Comparison of ENCODE assay signal across 19 mouse cellular contexts in genomic region chr17:88341599-88341998, GRCm38 (mm10).
A peak's percentile ranks its signal among the peaks of the same experiment; 100 is the strongest.
DNase-seq lines count a peak whose midpoint lies in the region; ATAC-seq and TF ChIP-seq lines count a peak whose summit lies in the region.
"Had no signal": no experiment of that assay in that cellular context is flagged by ENCODE, and none has a peak within 500 bp of the region (broad histone marks: within the 10 kb centered on the region; RNA-seq: fewer than 3 reads in every experiment).

No protein-coding gene starts in this region.

- DNase-seq in liver, adult 2 months (ENCODE audit: extremely low read depth, low read depth, low spot score), result peak; percentile 48
- no peak for DNase-seq in MEL (ENCODE audit: low read depth, low spot score)
- DNase-seq in skeletal muscle tissue, adult 2 months (ENCODE audit: low read depth, low spot score), result peak; percentile 42
- DNase-seq in hindbrain, embryonic 14.5 days (ENCODE audit: low spot score), result no peak
- DNase-seq in left cerebral cortex, adult 18-20 months (ENCODE audit: low spot score in 2 of 2), result no peak
- DNase-seq: forebrain, postnatal 0 days; gastrocnemius, postnatal 36 days; heart, postnatal 4 days; kidney, adult 11 months; layer of hippocampus, adult 9-11 months; liver, embryonic 13.5 days; midbrain, embryonic 14.5 days; spleen, adult 18-20 months had no signal

- no peak for TF ChIP-seq POLR2A in liver, adult 2 months (IDR thresholded peaks at IDR 0.05; ENCODE audit: extremely low read depth, insufficient read depth, low read length)
- no peak for TF ChIP-seq POLR2A in MEL (IDR thresholded peaks at IDR 0.05; ENCODE audit: control insufficient read depth in 1 of 2, insufficient read depth in 1 of 2, low read depth in 1 of 2, low read length in 2 of 2, poor library complexity in 1 of 2)

- no peaks in the 10 kb centered on the region; the same call in 1 of the 2 replicates for H3K4me1 ChIP-seq in liver, adult 2 months (ENCODE audit: control insufficient read depth, insufficient read depth, low read length)
- H3K4me1 ChIP-seq in liver, embryonic 12.5 days, result no peaks in the 10 kb centered on the region
- no peaks in the 10 kb centered on the region for H3K4me1 ChIP-seq in MEL (ENCODE audit: control insufficient read depth in 1 of 2, insufficient read depth in 2 of 2, low read length in 2 of 2)
- no peaks in the 10 kb centered on the region for H3K4me1 ChIP-seq in hindbrain, embryonic 14.5 days (replicated peaks; ENCODE audit: control insufficient read depth, insufficient read depth, low read length)
- H3K4me1 ChIP-seq: forebrain, embryonic 10.5 days; limb, embryonic 10.5 days; liver, embryonic 13.5 days; megakaryocyte, embryonic 14.5 days; neural tube, embryonic 15.5 days had no signal

- TF ChIP-seq RAD21 in MEL (IDR thresholded peaks at IDR 0.05; ENCODE audit: low read depth, low read length), result no peak

- no peak overlapping the region for H3K9ac ChIP-seq in liver, adult 2 months (ENCODE audit: low read depth, low read length)
- no peak overlapping the region for H3K9ac ChIP-seq in liver, embryonic 12.5 days
- H3K9ac ChIP-seq in MEL (ENCODE audit: control insufficient read depth, low read depth, low read length, poor library complexity, severe bottlenecking), result no peak overlapping the region
- H3K9ac ChIP-seq in hindbrain, embryonic 14.5 days, result no peak overlapping the region
- H3K9ac ChIP-seq: forebrain, postnatal 0 days; liver, embryonic 13.5 days; neural tube, embryonic 15.5 days had no signal

- no peak for ATAC-seq in liver, embryonic 12.5 days
- peak; percentile 96 for ATAC-seq in common myeloid progenitor, adult 5-6 weeks (replicated peaks; ENCODE audit: low read depth, poor library complexity, severe bottlenecking)
- ATAC-seq in hindbrain, embryonic 14.5 days (ENCODE audit: low FRiP score), result no peak
- ATAC-seq: forebrain, postnatal 0 days had no signal

- H3K27ac ChIP-seq in liver, adult 2 months (replicated peaks; ENCODE audit: insufficient read depth, low read depth, low read length), result no peak overlapping the region
- H3K27ac ChIP-seq in liver, embryonic 12.5 days, result no peak overlapping the region
- H3K27ac ChIP-seq in MEL (ENCODE audit: control insufficient read depth, low read depth, low read length), result no peak overlapping the region
- no peak overlapping the region for H3K27ac ChIP-seq in hindbrain, embryonic 14.5 days
- H3K27ac ChIP-seq: forebrain, embryonic 10.5 days; limb, embryonic 10.5 days; liver, embryonic 13.5 days; neural tube, embryonic 15.5 days had no signal

- TF ChIP-seq EP300 in MEL (IDR thresholded peaks at IDR 0.05; ENCODE audit: low read depth in 1 of 2, low read length in 2 of 2), result no peak

- H3K27me3 ChIP-seq in liver, adult 2 months (ENCODE audit: control insufficient read depth, insufficient read depth, low read length), result no peaks in the 10 kb centered on the region
- no peaks in the 10 kb centered on the region for H3K27me3 ChIP-seq in liver, embryonic 12.5 days (replicated peaks)
- no peaks in the 10 kb centered on the region; a peak in 1 of 4 replicates for H3K27me3 ChIP-seq in MEL (ENCODE audit: control insufficient read depth in 1 of 2, insufficient read depth in 2 of 2, low read length in 2 of 2)
- H3K27me3 ChIP-seq in hindbrain, embryonic 14.5 days (ENCODE audit: control insufficient read depth, insufficient read depth, low read length), result no peaks in the 10 kb centered on the region
- H3K27me3 ChIP-seq: liver, embryonic 13.5 days; megakaryocyte, embryonic 14.5 days; neural tube, embryonic 15.5 days had no signal

- H3K36me3 ChIP-seq in liver, adult 2 months (ENCODE audit: control insufficient read depth, insufficient read depth, low read length), result no peaks in the 10 kb centered on the region
- H3K36me3 ChIP-seq in liver, embryonic 12.5 days, result no peaks in the 10 kb centered on the region
- no peaks in the 10 kb centered on the region for H3K36me3 ChIP-seq in MEL (ENCODE audit: control insufficient read depth in 1 of 2, insufficient read depth in 2 of 2, low read length in 2 of 2)
- no peaks in the 10 kb centered on the region for H3K36me3 ChIP-seq in hindbrain, embryonic 14.5 days (replicated peaks; ENCODE audit: control insufficient read depth, insufficient read depth)
- H3K36me3 ChIP-seq: forebrain, embryonic 10.5 days; limb, embryonic 10.5 days; liver, embryonic 13.5 days; neural tube, embryonic 15.5 days had no signal

- H3K79me2 ChIP-seq in liver, adult 2 months (ENCODE audit: control insufficient read depth, insufficient read depth, low read length), result no peaks in the 10 kb centered on the region
- H3K79me2 ChIP-seq in MEL (ENCODE audit: control insufficient read depth, insufficient read depth, low read length, poor library complexity), result no peaks in the 10 kb centered on the region

- H3K9me3 ChIP-seq in liver, embryonic 12.5 days (replicated peaks), result no peaks in the 10 kb centered on the region
- H3K9me3 ChIP-seq in MEL (replicated peaks; ENCODE audit: insufficient read depth, low read length), result no peaks in the 10 kb centered on the region
- H3K9me3 ChIP-seq in hindbrain, embryonic 14.5 days (ENCODE audit: control insufficient read depth, low read length), result no peaks in the 10 kb centered on the region
- H3K9me3 ChIP-seq: forebrain, embryonic 10.5 days; limb, embryonic 10.5 days; liver, embryonic 13.5 days; neural tube, embryonic 15.5 days had no signal

- no peak overlapping the region for H3K4me3 ChIP-seq in liver, adult 2 months (ENCODE audit: insufficient read depth, low read depth, low read length)
- no peak overlapping the region for H3K4me3 ChIP-seq in liver, embryonic 12.5 days
- no peak overlapping the region for H3K4me3 ChIP-seq in MEL (ENCODE audit: control insufficient read depth in 1 of 2, insufficient read depth in 1 of 2, low read depth in 2 of 2, low read length in 2 of 2)
- H3K4me3 ChIP-seq in hindbrain, embryonic 14.5 days (replicated peaks; ENCODE audit: low read length), result no peak overlapping the region
- H3K4me3 ChIP-seq: forebrain, embryonic 10.5 days; limb, embryonic 10.5 days; liver, embryonic 13.5 days; neural tube, embryonic 15.5 days had no signal

- TF ChIP-seq CTCF in liver, adult 2 months (IDR thresholded peaks at IDR 0.05; ENCODE audit: low read depth, low read length), result no peak
- TF ChIP-seq CTCF in MEL (IDR thresholded peaks at IDR 0.05 in 2 of 3, conservative IDR thresholded peaks at IDR 0.05 in 1 of 3; ENCODE audit: control insufficient read depth in 1 of 3, insufficient read depth in 1 of 3, low read depth in 2 of 3, low read length in 3 of 3, poor library complexity in 1 of 3, severe bottlenecking in 1 of 3), result no peak

- no peak overlapping the region for H3K4me2 ChIP-seq in liver, embryonic 12.5 days
- no peak overlapping the region for H3K4me2 ChIP-seq in hindbrain, embryonic 14.5 days (replicated peaks)
- H3K4me2 ChIP-seq: liver, embryonic 13.5 days; neural tube, embryonic 15.5 days had no signal

- WGBS in liver, adult 2 months, result 66% methylated on average over 5 of the region's 5 CpGs
- 36% methylated on average over 5 of the region's 5 CpGs for WGBS in liver, embryonic 12.5 days (ENCODE audit: insufficient replicate concordance)
- 83% methylated on average over 5 of the region's 5 CpGs for WGBS in hindbrain, embryonic 14.5 days

TF ChIP-seq in MEL, 35 proteins besides CTCF, POLR2A, EP300 and RAD21:
- TF ChIP-seq MXI1 (IDR thresholded peaks at IDR 0.05; ENCODE audit: low read depth, low read length), result 0 out of 2 replicates have a peak, but pooled peaks have one; percentile 24
- TF ChIP-seq TCF12 (IDR thresholded peaks at IDR 0.05; ENCODE audit: low read depth, low read length), result no peak
- TF ChIP-seq ETS1 (IDR thresholded peaks at IDR 0.05; ENCODE audit: low read depth, low read length), result no peak

Comparison
In these comparisons a context has a peak if more than half of its experiments do, and no peak if none do; other contexts are left out.
1. DNase-seq: peak in liver, adult 2 months (single experiment) and skeletal muscle tissue, adult 2 months (single experiment); none in MEL (single experiment), hindbrain, embryonic 14.5 days (single experiment) and left cerebral cortex, adult 18-20 months (0 of 2).